Mouse (Mus musculus) lung, adult 2 months (tissue): ENCODE measurements at regions not wholly inside any gene's neighbourhood (a gene's known extent, or its start where the extent isn't known, plus 50 kb on each side); places are given as distances from the start of the nearest gene placed in this dataset.

ENCODE experiments used
- DNase-seq: peaks from one replicate; pipeline ENCODE4 v3.0.0; 2022
- H3K4me1 ChIP-seq: fragments of 200-500 bp; 2 replicates; pipeline ENCODE4 v1.6.1; 2011; ENCODE audit warnings: low read length; ENCODE audit not compliant: control insufficient read depth, insufficient read depth
- H3K4me3 ChIP-seq: fragments of 200-500 bp; replicated peaks from 2 replicates; pipeline ENCODE3; 2011; ENCODE audit warnings: low read depth, mild to moderate bottlenecking, control low read depth, low read length; ENCODE audit errors: extremely low read depth
- CTCF ChIP-seq: fragments of 200-500 bp; IDR thresholded peaks from 2 replicates; pipeline ENCODE4 v1.5.1; 2011; ENCODE audit warnings: mild to moderate bottlenecking, low read length, control low read depth; ENCODE audit not compliant: insufficient read depth
- POLR2A ChIP-seq: fragments of 200-500 bp; IDR thresholded peaks from 2 replicates; pipeline ENCODE4 v1.6.1; 2011; ENCODE audit warnings: low read depth, mild to moderate bottlenecking, control low read depth, low read length, borderline replicate concordance; ENCODE audit errors: extremely low read depth
- WGBS: fragments of 180-500 bp; shearing (Covaris S2); methylation state at CpG from one replicate; pipeline ENCODE4 v1.1.7; 2018; 5-methylcytosine and 5-hydroxymethylcytosine counted together

GRCm38 (mm10) chr9:61054427-61054826, 260.1 kb downstream of the Uaca start:
- no peak for TF ChIP-seq POLR2A
- no peak for TF ChIP-seq CTCF
- no peak for DNase-seq
- H3K4me1 ChIP-seq, result no peaks in the 10 kb centered on the region
- WGBS, result 13% methylated on average over 3 of the region's 3 CpGs
- no peak overlapping the region for H3K4me3 ChIP-seq

DNA sequence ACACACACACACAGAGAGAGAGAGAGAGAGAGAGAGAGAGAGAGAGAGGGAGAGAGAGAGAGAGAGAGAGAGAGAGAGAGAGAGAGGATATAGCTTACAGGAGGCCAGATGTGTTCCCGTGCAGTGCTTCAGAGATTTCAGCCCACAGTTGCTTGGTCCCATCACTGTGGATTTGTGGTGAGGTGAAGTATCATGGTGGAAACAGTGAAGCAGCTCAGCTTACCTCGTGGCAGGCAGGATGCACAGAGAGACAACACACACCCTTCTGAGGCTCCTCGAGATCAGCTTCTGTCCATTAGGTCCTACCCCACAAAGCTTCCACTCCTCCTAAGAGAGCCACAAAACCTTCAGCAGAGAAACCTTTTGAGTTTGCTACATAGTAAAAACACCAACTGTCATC, 261.1 kb downstream of the Uaca start:
- DNase-seq, result no peak
- H3K4me3 ChIP-seq, result no peak overlapping the region
- TF ChIP-seq POLR2A (no peak), CTCF (no peak)
- WGBS, result 72% methylated on average over 3 of the region's 3 CpGs
- no peaks in the 10 kb centered on the region for H3K4me1 ChIP-seq

GRCm38 (mm10) chr9:61055928-61056730, 261.8 kb downstream of the Uaca start:
- DNase-seq, result no peak
- TF ChIP-seq CTCF (no peak), POLR2A (no peak)
- Histone ChIP-seq H3K4me1 (no peaks in the 10 kb centered on the region), H3K4me3 (no peak overlapping the region)
- 68% methylated on average over 15 of the region's 15 CpGs for WGBS

- DNase-seq, result no peak
- H3K4me1 ChIP-seq, result no peaks in the 10 kb centered on the region
These were observed 262.5 kb downstream of the Uaca start for GRCm38 (mm10) chr9:61056731-61057270.

DNA sequence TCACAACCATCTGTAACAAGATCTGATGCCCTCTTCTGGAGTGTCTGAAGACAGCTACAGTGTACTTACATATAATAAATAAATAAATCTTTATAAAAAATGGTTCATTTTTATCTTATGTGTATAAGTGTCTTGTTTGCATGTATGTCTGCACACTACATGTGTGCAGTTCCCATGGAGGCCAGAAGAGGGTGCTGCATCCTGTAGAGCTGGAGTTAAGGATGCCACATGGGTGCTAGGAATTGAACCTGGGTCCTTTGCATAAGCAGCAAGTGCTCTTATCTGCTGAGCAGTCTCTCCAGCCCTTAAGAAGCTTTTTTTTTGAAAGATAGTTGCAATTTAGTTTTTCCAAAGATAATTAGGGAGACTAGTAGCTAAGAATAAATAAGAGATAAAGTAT, 264.9 kb downstream of the Uaca start:
- H3K4me3 ChIP-seq, result no peak overlapping the region
- H3K4me1 ChIP-seq, result no peaks in the 10 kb centered on the region
- no peak for TF ChIP-seq POLR2A
- TF ChIP-seq CTCF, result no peak
- DNase-seq, result no peak

More at GRCm38 (mm10) chr9:61056731-61057270, 262.5 kb downstream of the Uaca start:
- no peak overlapping the region for H3K4me3 ChIP-seq
- WGBS, result 34% methylated on average over 10 of the region's 10 CpGs
- no peak for TF ChIP-seq POLR2A
- no peak for TF ChIP-seq CTCF

- no peak for DNase-seq
- TF ChIP-seq POLR2A (no peak), CTCF (no peak)
- no peak overlapping the region for H3K4me3 ChIP-seq
- H3K4me1 ChIP-seq, result no peaks in the 10 kb centered on the region
- 42% methylated on average over 8 of the region's 8 CpGs for WGBS
These were observed 266.6 kb downstream of the Uaca start for GRCm38 (mm10) chr9:61060958-61061357.

- H3K4me3 ChIP-seq, result no peak overlapping the region
- TF ChIP-seq CTCF (no peak), POLR2A (no peak)
- H3K4me1 ChIP-seq, result no peaks in the 10 kb centered on the region
- WGBS, result 45% methylated on average over 8 of the region's 8 CpGs
- DNase-seq, result no peak
These were observed 270.5 kb downstream of the Uaca start for GRCm38 (mm10) chr9:61064714-61065305.

DNA sequence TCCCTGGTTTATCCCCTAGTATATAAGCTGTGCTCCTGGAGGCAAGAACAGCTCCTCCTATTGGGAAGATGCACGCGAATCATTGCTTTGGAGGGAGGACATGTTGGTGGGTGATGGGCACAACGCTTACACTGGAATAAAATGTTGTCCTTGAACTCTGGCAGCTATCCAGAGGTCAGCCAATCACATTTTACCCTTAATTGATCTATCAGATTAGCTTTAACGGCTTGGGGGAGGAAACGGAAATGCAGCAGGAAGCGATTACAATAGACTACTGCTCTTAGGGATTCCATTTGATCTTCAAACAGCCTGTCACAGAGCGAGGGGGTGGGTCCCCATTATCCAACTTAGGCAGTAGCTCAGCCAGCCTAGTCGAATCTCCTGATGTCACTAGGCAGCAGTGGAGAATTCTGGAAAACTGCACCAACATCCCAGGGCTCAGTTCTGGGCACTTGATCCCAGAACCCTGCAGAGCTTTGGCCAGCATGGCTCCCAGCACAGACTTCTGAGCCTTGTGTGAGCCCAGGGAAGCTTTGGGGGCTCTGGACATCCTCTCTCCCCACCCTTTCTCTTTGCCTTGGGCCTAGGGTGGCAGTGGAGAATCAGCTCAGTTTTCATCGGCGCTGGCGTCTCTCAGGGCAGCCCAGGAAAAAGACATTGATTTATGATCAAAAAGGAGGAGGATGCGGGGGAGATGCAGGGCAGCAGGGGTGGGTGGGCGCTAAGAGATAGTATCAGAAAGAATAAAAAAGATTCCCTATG, 275.4 kb downstream of the Uaca start:
- Histone ChIP-seq H3K4me1 (no peaks in the 10 kb centered on the region), H3K4me3 (no peak overlapping the region)
- TF ChIP-seq POLR2A (no peak), CTCF (no peak)
- no peak for DNase-seq
- 49% methylated on average over 13 of the region's 13 CpGs for WGBS

- 82% methylated on average over 8 of the region's 8 CpGs for WGBS
- TF ChIP-seq CTCF, result no peak
- TF ChIP-seq POLR2A, result no peak
- no peak overlapping the region for H3K4me3 ChIP-seq
- no peak for DNase-seq
- no peaks in the 10 kb centered on the region for H3K4me1 ChIP-seq
These were observed 276.0 kb downstream of the Uaca start for GRCm38 (mm10) chr9:61070315-61070707.
